Mouse (Mus musculus) urinary bladder, adult 18-20 months (tissue): ENCODE results near the gene Tbc1d14.

Experiments
- DNase-seq, 2 experiments: peaks; one replicate each; pipeline ENCODE4 v3.0.0; 2022; ENCODE audit warnings: low spot score in 2 of 2, mixed read lengths in 2 of 2

The Tbc1d14 gene

GRCm38 (mm10) chr5:36508351-36508750, 84.7 kb downstream of the Tbc1d14 start:
- DNase-seq, result no peak

DNA sequence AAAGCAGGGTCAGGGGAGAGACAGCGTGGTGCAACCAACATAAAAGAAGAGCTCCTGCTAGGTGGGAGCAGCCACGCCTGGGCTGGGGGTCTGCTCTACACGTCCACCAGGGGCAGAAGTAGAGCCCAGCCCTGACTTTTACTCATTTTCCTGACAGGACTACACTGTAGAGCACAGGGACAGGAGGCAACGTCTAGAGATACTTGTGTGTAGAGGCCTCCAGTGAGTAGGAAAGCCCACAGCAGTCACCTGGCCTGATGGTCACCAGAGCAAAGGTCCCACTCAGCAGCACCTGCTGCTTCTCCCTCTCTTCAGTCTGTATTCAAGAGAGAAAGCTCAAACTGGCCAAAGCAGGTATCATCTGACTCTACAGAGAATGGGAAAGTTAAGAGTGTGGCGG, 87.4 kb downstream of the Tbc1d14 start:
- DNase-seq, result no peak

- no peak for DNase-seq
Measured at GRCm38 (mm10) chr5:36505235-36505634, 87.8 kb downstream of the Tbc1d14 start.

DNA sequence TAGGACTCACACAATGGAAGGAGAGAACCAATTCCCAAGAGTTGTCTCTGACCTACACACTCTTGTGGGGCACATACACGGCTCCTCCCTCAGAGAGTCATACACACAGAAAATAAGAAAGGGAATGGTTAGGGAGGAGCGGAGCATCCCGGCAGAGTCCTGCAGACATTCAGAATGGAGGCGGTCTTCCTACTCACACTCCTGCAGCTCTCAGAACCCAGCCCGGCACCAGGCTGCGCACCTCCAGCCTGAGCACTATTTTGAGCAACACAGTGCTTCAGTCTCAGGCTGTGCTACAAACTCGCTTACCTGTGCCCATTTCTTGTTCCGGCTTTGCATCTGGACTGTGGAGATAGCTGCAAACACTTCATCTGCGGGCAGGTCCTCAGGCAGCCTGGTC, 98.4 kb downstream of the Tbc1d14 start:
- DNase-seq, result no peak

- DNase-seq, result no peak
Measured at GRCm38 (mm10) chr5:36493919-36494318, 99.2 kb downstream of the Tbc1d14 start.

DNA sequence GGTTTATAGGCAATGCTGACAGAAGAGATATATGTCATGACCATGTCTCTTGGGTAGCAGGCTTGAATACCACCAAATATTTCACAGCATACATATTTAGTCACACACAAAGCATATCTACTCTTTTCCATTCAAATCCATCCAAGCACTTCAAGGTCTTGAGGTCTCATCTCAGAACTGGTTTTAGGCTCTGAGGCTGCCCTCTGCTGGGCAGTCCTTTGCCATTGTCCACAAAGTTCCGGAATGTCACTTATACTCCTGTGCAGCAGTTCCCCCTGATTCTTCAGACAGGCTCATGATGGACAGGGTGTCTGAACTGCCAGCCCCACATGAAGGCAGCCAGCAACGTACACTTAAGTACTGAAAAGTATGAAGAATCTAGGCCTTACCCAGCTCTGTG, 103.9 kb downstream of the Tbc1d14 start:
- DNase-seq, result peak in 1 of 2 experiments; percentile 25

DNA sequence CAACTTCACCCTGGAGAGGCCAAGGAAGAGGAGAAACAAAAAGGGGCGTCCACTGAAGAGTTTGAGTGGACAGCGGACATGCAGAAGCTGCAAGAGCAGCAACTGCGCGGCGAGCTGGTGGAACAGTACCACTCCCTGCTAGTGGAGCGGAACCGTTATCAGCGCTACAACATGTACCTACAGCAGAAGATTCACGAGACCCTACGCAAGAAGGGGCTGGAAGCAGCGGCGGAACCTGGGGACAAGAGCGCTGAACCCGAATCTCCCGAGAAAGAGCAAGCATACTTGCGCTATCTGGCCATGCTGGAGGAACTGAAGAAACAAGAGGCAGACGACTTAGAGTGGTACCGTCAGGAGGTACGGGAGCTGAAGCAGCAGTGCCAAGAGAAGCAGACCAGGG, 107.8 kb downstream of the Tbc1d14 start:
- DNase-seq, result no peak

DNA sequence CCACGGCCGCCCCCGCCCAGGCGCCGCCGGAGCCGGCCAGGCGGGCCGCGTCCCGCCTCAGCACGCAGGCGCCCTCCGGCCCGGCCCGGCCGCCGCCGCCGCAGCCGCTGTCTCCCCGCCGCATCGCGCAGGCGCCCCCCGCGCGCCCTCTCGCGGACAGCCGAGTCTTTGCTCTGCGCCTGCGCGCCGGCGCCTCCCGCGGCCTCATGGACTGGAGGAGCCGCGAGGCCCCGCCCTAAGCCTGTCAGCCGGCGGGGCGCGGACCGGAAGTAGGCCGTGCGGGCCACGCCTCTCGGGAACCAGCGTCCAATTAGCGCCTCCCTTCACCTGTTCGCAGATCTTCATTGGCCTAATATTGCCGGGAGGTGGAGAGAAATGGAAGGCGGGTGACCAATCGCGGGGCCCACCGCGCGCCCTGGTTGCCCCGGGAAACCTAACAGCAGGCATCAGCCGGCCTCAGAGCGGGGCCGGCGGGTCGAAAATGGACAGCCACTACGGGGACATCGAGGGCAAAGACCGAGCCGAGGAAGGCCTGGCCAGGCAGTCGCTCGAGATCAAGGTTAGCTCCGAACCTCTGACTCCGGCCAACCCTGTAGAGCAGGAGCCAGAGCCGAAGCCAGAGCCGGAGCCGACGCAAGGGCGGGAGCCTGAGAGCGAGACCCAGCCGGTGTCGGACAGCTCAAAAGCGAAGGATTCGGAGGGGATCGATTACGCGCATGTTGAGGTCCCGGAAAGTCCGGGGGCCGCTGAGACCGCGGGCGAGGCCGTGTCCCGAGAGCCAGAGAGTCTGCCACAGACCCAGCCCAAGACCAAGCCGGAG, 108.7 kb downstream of the Tbc1d14 start, which contains the start of the genes Tada2b and Ccdc96:
Gene Tada2b (minus strand): TSS at position 115 of the 820 bp plus-strand sequence.
Gene Ccdc96 (plus strand): TSS at position 418 of the 820 bp plus-strand sequence.
- DNase-seq, result peak; percentile 84 to 97

DNA sequence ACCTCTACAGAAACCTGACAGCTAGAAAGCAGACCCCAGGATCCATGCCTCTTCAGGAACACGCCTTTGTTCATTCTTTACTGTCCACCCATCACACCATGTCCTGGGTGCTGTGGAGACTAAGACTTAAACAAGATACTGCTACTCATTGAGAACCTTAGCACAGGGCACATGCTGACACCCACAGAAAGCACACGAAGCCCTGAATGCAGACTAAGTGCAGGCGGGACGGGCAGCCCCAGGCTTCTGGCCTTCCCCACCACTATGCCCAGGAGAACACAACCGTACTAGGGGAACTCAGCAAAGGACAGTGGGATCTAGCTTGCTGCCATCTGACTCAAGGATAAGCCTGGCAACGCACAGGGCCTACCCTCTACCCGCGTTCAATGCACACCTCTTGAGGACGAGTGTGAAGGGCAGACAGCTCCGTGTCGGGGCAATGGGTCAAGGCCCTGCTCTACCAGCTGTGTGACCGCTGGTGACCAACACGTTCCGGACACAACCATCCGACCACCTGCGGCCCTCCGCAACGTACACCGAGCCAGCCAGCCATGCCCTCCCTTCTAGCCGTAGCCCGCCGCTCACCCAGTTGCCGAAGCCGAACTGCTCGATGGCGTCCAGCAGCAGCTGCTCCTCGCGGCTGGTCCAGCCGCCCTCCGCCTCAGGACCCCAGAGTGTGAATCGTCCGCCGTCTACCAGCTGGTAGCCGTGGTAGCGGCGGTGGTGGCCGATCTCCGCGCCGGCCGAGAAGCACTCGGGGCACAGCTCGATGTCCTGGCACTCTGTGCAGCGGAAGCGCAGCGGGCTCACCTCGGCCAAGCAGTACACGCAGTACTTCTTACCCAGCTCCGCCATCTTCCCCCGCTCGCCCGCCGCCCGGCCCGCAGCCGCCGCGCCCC, 109.6 kb downstream of the Tbc1d14 start:
- peak in 1 of 2 experiments; percentile 57 for DNase-seq

- no peak for DNase-seq
Measured at GRCm38 (mm10) chr5:36481114-36481513, 112.0 kb downstream of the Tbc1d14 start.

GRCm38 (mm10) chr5:36480398-36480797, 112.7 kb downstream of the Tbc1d14 start:
- no peak for DNase-seq

GRCm38 (mm10) chr5:36479735-36480134, 113.3 kb downstream of the Tbc1d14 start:
- no peak for DNase-seq

GRCm38 (mm10) chr5:36478540-36479420, 114.3 kb downstream of the Tbc1d14 start:
- DNase-seq, result no peak

DNA sequence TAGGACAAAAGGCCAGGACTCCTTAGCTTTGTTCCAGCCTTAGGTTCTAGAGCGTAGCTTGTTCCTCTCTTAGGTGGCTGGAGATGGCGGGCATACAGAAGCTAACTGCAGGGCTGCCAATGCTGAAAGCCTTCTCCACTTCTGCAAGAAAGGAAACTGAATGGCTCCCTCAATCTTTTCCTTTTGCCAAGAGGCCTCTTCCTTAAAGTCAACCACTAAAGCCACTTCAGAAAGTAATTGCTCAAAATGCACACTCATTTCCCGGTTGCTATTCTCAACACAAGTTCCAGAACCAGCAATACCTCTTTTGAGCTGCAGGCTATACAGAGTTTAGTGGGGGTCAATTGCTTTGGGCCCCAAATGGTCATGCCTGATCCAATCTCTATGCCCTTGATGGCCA, 115.6 kb downstream of the Tbc1d14 start:
- no peak for DNase-seq

- no peak for DNase-seq
Measured at GRCm38 (mm10) chr5:36474283-36474682, 118.8 kb downstream of the Tbc1d14 start.

DNA sequence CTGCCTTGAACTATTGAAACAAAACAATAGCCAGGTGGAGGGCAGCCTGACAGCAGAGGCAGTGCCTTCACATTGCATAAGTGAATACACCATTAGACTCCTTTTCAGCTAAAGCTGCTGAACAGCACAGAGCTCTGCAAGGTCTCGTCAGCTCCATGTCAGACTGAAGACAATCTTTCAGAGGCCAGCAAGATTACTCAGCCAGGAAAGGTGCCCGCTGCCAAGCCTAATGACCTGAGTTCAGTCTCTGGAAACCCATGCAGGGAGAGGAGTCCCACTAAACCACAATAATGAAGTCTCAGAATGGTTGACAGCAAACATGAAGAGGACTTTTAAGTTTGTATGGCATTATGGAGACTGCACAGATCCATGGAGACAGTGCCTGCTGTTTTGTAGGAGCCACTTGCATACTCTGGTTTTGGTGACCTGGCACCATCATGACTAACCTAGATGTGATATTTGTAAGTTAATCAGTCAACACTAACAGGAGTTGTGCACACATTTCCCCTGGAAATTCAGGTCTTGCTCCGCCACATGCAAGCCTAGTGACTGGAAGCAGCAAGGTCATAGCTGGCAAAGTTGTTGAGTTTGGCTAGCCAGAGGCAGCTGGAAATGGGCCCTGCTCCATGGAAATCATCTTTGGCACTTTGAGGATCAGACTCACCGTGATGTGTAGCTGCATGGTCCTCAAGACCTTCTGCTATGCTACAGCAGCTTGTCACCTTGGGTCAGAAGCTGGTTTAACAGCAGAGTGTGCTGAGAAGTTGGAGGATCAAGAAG, 120.0 kb downstream of the Tbc1d14 start:
- DNase-seq, result no peak

GRCm38 (mm10) chr5:36471206-36471605, 121.9 kb downstream of the Tbc1d14 start:
- DNase-seq, result no peak

DNA sequence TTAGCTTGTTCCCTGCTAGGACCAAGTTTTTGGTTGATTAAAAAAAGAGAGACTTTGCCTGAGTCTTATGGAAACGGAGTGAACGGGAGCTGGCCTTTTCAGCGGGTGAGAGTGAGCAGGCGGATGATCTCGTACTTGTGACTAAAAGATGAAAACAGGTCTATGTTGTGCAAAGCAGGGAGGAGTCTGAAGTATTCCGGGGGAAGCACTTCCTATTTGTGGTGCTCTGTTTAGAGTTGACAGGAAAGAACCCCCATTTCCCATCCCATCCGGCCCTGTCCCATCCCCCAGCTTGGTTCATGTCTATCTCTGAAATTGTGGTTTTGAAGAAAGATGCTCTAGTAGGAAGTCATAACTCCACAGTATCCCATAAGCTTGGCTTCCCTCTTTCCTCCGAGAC, 127.2 kb downstream of the Tbc1d14 start:
- DNase-seq, result no peak

DNA sequence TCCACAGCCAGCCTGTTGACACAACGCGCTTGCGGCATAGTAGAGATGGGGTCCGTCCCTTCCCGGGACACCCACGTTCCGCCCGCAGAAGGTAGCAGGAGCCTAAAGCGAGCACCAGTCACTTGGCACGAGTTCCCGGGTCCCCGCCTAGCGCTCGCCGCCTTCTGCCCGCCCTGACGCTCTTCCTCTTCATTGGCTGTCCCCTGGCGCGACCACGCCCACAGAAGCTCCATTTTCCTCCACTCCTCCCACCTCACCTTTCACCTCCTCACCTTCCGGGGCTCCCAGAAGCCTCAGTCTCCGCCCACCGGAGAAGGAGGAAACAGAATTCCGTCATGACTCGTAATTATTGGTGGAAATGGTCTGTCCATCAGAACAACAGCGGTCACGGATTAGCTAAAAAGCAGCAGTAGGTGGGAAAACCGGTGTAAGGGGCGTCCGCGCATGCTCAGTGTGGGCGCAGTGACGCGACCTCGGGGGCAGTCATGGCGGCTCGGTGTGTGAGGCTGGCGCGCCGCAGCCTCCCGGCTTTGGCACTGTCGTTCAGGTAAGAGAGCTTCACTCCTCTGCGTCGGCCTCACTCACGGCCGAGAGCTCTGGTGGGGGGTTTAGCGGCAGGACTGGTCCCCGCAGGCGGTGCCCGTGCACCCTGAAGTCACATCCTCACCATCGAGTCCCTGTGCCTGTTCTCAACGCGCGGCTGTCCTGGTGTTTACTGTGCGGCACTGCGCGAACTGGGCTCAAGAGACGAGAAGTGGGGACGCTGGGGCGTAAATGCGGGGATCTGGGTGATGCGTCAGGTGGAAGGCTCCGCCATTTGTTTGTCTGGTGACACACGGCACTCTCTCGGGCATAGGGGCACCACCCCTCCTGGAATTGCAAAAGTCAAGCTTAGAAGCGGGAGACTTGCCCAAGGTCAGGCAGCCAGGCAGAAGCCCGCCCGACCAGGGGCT, 128.1 kb downstream of the Tbc1d14 start, which contains the start of gene Grpel1:
Gene Grpel1 (plus strand): TSS at position 290 of the 953 bp plus-strand sequence.
- peak; percentile 91 to 99 for DNase-seq
